Comparison of ENCODE assay signal across 12 mouse cellular contexts in the genomic region with DNA sequence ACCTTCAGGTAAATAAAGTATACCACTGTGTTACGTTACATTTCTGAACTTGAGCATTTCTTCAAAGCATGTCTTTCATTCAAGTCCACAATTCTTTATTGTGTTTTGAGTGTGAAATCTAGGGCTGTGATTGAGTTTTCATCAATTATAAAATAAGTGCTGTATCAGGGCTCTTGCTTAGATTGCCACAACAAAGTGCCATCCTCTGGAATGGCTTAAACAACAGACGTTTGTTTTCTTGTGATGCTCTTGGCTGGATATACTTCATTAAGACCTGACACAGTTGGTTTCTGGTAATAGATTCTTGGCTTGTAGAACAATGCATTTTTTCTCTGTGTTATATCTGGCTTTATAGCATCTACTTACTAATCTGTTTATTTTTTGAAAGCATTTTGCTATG.
A peak's percentile ranks its signal among the peaks of the same experiment; 100 is the strongest.
DNase-seq lines count a peak whose midpoint lies in the region; ATAC-seq and TF ChIP-seq lines count a peak whose summit lies in the region.
"Had no signal": no experiment of that assay in that cellular context is flagged by ENCODE, and none has a peak within 500 bp of the region (broad histone marks: within the 10 kb centered on the region; RNA-seq: fewer than 3 reads in every experiment).

No protein-coding gene starts in this region.

- no peak for DNase-seq in layer of hippocampus, adult 2 months (ENCODE audit: low spot score in 2 of 2)
- no peak for DNase-seq in layer of hippocampus, postnatal 10 days (ENCODE audit: low spot score in 2 of 2)
- peak; percentile 67 for DNase-seq in Muller cell, postnatal 12 days (ENCODE audit: inconsistent ontology term)
- DNase-seq in brain, adult 2 months (ENCODE audit: low read depth, low spot score) = peak; percentile 13
- no peak for DNase-seq in cerebellum, adult 9-10 months
- DNase-seq in embryo, embryonic 11 days = no peak

- H3K27ac ChIP-seq in layer of hippocampus, adult 2 months = 0 out of 2 replicates have a peak overlapping the region, but pooled peaks have one; percentile 40
- peak overlapping the region; percentile 23; the same call in 1 of the 2 replicates for H3K27ac ChIP-seq in hindbrain, embryonic 16.5 days (ENCODE audit: low read depth, low read length)
- H3K27ac ChIP-seq: embryonic facial prominence, embryonic 10.5 days; heart, embryonic 10.5 days; kidney, postnatal 0 days; macrophage had no signal

- no peak for ATAC-seq in hindbrain, embryonic 16.5 days
- ATAC-seq: inflammation-experienced regulatory T-cells, adult 6 months had no signal

- WGBS in hindbrain, embryonic 16.5 days = 30% methylated on average over 2 of the region's 2 CpGs

- no peaks in the 10 kb centered on the region for H3K27me3 ChIP-seq in hindbrain, embryonic 16.5 days (replicated peaks; ENCODE audit: control insufficient read depth, insufficient read depth, low read length)

- H3K4me3 ChIP-seq in layer of hippocampus, adult 2 months = no peak overlapping the region
- H3K4me3 ChIP-seq in hindbrain, embryonic 16.5 days (ENCODE audit: low read length) = no peak overlapping the region
- H3K4me3 ChIP-seq: embryonic facial prominence, embryonic 10.5 days; heart, embryonic 10.5 days had no signal

- H3K4me1 ChIP-seq in hindbrain, embryonic 16.5 days (ENCODE audit: control insufficient read depth, insufficient read depth, low read depth, low read length) = no peaks in the 10 kb centered on the region; the same call in 1 of the 2 replicates
- H3K4me1 ChIP-seq: embryonic facial prominence, embryonic 10.5 days; heart, embryonic 10.5 days had no signal

- no peaks in the 10 kb centered on the region for H3K9me3 ChIP-seq in hindbrain, embryonic 16.5 days (ENCODE audit: control insufficient read depth, low read length)
- H3K9me3 ChIP-seq: embryonic facial prominence, embryonic 10.5 days; heart, embryonic 10.5 days had no signal

- no peak overlapping the region for H3K4me2 ChIP-seq in hindbrain, embryonic 16.5 days (ENCODE audit: low read length)

- TF ChIP-seq CTCF in layer of hippocampus, adult 2 months (conservative IDR thresholded peaks at IDR 0.05) = no peak

- no peak overlapping the region for H3K9ac ChIP-seq in hindbrain, embryonic 16.5 days (ENCODE audit: low read depth, low read length)

- H3K36me3 ChIP-seq in hindbrain, embryonic 16.5 days (ENCODE audit: control insufficient read depth, insufficient read depth, low read length) = no peaks in the 10 kb centered on the region
- H3K36me3 ChIP-seq: embryonic facial prominence, embryonic 10.5 days; heart, embryonic 10.5 days had no signal

Comparison
In these comparisons a context has a peak if more than half of its experiments do, and no peak if none do; other contexts are left out.
1. DNase-seq: peak in Muller cell, postnatal 12 days (single experiment) and brain, adult 2 months (single experiment); none in layer of hippocampus, adult 2 months (0 of 2), layer of hippocampus, postnatal 10 days (0 of 2), cerebellum, adult 9-10 months (single experiment) and embryo, embryonic 11 days (single experiment).